Mouse (Mus musculus) bone marrow, adult 2 months (tissue): ENCODE measurements around the gene Esrrg. TPM values are rescaled to one million over a fixed set of nuclear protein-coding genes. Genes with fewer than 3 reads are reported as not detected.

Experiments
- H3K27ac ChIP-seq: fragments of 200-500 bp; 2 replicates; pipeline ENCODE4 v1.5.1; 2012; ENCODE audit warnings: low read depth, mild to moderate bottlenecking, control low read depth, inconsistent platforms, low read length; ENCODE audit not compliant: control insufficient read depth, poor library complexity, insufficient read depth
- H3K4me1 ChIP-seq: fragments of 200-500 bp; 2 replicates; pipeline ENCODE4 v1.6.1; 2011; ENCODE audit warnings: low read length; ENCODE audit not compliant: control insufficient read depth, insufficient read depth
- H3K4me3 ChIP-seq: fragments of 200-500 bp; replicated peaks from 2 replicates; pipeline ENCODE3; 2011; ENCODE audit warnings: mild to moderate bottlenecking, low read depth, low read length, control low read depth; ENCODE audit not compliant: control insufficient read depth
- CTCF ChIP-seq: fragments of 200-500 bp; IDR thresholded peaks from 2 replicates; pipeline ENCODE4 v1.5.1; 2011; ENCODE audit warnings: low read length, control low read depth; ENCODE audit not compliant: control insufficient read depth, insufficient read depth
- POLR2A ChIP-seq: fragments of 200-500 bp; IDR thresholded peaks from 2 replicates; pipeline ENCODE4 v1.6.1; 2011; ENCODE audit warnings: low read depth, mild to moderate bottlenecking, control low read depth, low read length, borderline replicate concordance; ENCODE audit not compliant: control insufficient read depth
- WGBS: fragments of 180-500 bp; shearing (Covaris S2); methylation state at CpG from one replicate; pipeline ENCODE4 v1.1.7; 2018; 5-methylcytosine and 5-hydroxymethylcytosine counted together
- polyA plus RNA-seq: library from polyadenylated mRNA; stranded (reverse); fragments of >200 nt; gene quantifications from 2 replicates; pipeline ENCODE4 v1.2.4, GENCODE M21; 2011; ENCODE audit warnings: low replicate concordance; ENCODE audit not compliant: missing spikeins, insufficient read depth, insufficient read length

Esrrg gene
- polyA plus RNA-seq, 1 experiment, result not detected

DNA sequence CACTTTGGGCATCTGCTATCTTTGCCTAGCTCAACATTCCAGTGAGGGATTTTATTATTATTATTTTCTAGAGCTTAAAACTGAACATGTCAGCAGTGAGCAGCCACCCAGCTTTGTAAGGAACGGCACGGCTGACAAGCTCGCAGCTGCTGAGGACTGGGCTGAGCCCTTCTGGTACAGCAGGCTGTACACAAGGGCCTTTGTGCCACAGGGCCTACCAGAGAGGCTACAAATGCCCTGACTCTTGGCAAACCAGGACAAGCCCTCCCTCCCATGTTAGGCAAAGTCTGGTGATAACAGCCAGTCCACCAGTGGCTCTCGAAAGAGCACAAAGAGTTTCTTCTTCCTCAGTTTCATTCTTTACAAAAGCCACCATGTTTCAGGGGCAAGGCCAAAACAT lies 75.9 kb downstream of the Esrrg start:
- WGBS, result 88% methylated on average over 4 of the region's 4 CpGs

DNA sequence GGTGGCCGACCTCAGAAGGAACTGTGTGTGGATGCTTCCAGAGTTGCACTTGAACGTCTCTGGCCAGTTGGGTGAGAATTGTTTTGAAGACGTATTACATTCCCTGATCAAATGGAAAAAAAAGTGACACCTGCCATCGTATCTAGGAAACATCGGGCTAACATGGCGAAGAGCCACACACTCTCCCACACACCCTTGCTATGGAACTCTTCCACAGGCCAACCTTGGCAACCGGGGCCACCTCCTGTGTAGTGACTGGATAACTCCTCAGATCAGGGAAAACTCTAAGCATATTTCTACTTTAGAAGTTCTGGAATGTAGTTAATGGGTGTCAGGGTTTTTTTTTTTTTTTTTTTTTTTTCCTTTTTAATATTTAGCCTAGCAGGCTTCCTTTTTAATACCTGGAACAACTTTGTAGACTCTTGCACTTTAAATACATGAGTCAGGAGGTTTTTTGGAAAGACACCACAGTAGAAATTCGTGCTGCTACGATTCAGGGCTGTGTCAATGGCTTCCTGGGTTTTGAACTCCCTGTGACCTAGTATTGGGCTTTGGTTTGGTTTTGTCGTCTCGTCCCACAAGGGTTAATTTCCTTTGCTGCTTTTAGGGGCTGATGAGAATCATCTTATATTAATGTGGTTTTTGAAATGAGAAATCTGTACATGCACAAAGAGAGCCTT lies 83.4 kb downstream of the Esrrg start:
- 73% methylated on average over 11 of the region's 11 CpGs for WGBS
- Histone ChIP-seq H3K27ac (no peak overlapping the region), H3K4me1 (no peaks in the 10 kb centered on the region), H3K4me3 (no peak overlapping the region)
- TF ChIP-seq POLR2A (no peak), CTCF (no peak)

More for the DNA sequence above, 75.9 kb downstream of the Esrrg start:
- no peak for TF ChIP-seq POLR2A
- Histone ChIP-seq H3K4me3 (no peak overlapping the region), H3K4me1 (no peaks in the 10 kb centered on the region), H3K27ac (no peak overlapping the region)

DNA sequence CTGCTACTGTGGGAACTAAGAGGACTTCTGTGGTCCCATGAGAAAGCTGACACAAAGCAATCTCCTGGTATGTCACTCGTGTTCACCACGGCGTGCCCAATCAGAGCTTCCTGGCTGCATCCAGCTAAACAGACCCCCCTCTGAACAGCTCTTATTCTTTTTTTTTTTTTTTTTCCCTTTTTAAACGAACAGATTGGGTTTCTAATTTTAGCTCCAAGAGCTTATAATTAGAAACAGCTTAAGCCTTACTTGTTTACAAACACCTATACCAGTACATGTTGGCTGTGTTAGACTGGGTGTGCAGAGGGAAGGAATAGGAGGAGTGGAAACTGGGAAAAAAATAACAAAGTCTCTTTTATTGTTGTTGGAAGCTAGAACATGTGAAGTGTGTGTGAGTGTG lies 86.3 kb downstream of the Esrrg start:
- TF ChIP-seq POLR2A (no peak), CTCF (no peak)
- 69% methylated on average over 4 of the region's 4 CpGs for WGBS

DNA sequence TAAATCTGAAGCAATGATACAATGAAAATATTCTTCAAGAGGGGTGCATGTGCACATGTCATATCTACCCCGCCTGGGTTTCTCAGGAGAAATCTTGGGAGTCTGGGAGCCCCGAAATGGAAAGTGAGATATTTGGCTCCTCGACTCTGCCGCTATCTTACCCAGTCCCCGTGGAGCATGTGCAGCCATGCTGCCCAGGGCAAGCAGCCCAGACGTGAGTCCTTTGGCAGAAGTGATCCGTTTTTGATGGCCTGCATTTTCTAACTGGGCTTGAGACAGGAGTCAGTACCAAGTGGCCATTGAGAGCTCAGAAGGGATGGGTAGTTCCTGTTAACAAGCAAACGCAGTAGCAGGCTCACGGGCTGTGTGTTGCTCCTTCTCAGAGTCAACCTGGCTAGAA lies 89.6 kb downstream of the Esrrg start:
- Histone ChIP-seq H3K27ac (no peak overlapping the region), H3K4me3 (no peak overlapping the region), H3K4me1 (no peaks in the 10 kb centered on the region)
- WGBS, result 78% methylated on average over 9 of the region's 9 CpGs
- TF ChIP-seq POLR2A (no peak), CTCF (no peak)

More for the DNA sequence above, 86.3 kb downstream of the Esrrg start:
- Histone ChIP-seq H3K4me3 (no peak overlapping the region), H3K4me1 (no peaks in the 10 kb centered on the region), H3K27ac (no peak overlapping the region)

DNA sequence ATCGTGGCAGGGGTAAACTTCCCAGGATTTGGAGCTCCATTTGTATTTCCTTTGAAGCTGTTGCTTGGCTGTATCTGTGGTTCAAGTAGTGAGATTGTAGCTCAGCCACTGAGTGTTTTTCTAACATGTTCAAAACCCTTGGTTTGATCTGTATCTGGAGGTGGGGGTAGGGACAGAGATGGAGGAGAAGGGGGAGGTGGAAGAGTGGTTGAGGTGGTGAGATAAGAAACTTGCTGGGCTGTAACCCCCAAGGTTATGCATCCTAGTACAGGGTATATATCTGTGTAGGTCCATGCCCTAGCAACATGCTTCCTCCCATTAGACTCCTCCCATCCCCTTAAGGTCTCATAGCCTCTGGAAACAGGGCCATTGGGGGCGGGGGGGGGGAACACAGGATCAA lies 92.4 kb downstream of the Esrrg start:
- Histone ChIP-seq H3K27ac (no peak overlapping the region), H3K4me3 (no peak overlapping the region), H3K4me1 (no peaks in the 10 kb centered on the region)
- 49% methylated on average over 2 of the region's 2 CpGs for WGBS
- no peak for TF ChIP-seq CTCF
- TF ChIP-seq POLR2A, result no peak

DNA sequence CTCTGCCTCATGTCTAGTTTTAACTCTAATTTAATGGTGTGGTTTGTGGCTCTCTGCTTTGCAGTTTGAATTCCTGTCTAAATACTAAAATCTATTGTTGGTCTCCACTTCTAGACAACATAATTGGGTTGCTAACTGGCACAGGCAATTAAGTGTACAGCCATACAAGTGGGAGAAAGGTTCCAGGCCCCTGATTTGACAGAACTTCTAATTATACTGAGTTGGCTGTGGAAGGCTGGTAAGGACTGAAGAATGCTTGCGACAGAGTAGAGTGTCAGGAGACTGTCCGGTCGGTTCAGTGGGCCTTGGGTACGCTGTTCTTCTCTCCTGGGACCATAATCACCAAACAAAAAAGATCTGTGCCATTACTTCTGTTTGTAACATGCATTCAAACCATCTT lies 96.3 kb downstream of the Esrrg start:
- 76% methylated on average over 4 of the region's 4 CpGs for WGBS
- no peaks in the 10 kb centered on the region for H3K4me1 ChIP-seq
- no peak overlapping the region for H3K4me3 ChIP-seq
- TF ChIP-seq POLR2A, result no peak
- TF ChIP-seq CTCF, result no peak
- H3K27ac ChIP-seq, result no peak overlapping the region

DNA sequence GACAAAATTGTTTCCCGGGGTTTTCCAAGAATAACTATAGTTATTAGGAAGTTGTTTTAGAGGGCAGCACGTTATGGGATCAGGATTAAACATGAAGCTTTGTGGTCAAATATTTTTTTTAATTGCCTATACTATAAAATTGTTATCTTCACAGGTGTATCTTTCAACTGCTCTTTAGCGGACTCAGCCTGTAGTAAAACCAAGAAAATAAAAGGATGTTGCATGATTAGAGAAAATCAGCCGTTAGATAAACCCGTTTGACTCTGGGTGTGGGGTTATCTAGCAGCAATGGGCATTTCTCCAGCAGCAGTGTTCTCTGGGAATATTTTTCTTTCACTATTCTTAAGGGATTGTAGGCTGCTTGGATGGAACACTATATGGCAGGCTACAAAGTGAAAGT lies 96.8 kb downstream of the Esrrg start:
- Histone ChIP-seq H3K27ac (no peak overlapping the region), H3K4me1 (no peaks in the 10 kb centered on the region), H3K4me3 (no peak overlapping the region)
- TF ChIP-seq CTCF, result no peak
- no peak for TF ChIP-seq POLR2A
- WGBS, result 68% methylated on average over 5 of the region's 5 CpGs

DNA sequence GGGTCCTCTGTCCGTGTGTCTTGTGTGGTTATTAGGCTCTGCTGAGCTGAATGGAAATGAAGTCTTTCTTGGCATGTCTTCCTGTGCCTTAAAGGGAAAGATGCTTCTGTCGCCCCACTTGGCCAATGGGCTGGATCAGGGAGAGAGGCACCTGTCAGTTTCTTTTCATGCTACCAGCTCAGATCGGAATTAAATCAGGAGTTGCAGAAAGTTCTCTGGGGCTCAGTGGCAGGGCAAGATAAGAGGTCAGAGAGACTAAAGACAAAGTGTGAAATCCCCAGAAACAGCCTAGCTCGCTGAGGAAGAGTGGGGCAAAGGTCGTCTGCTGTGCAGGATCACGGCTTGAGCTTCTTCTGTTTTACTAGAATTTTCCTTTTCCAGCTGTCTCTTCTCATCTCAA lies 97.5 kb downstream of the Esrrg start:
- no peaks in the 10 kb centered on the region for H3K4me1 ChIP-seq
- H3K27ac ChIP-seq, result no peak overlapping the region
- 79% methylated on average over 6 of the region's 6 CpGs for WGBS
- TF ChIP-seq POLR2A (no peak), CTCF (no peak)
- no peak overlapping the region for H3K4me3 ChIP-seq

DNA sequence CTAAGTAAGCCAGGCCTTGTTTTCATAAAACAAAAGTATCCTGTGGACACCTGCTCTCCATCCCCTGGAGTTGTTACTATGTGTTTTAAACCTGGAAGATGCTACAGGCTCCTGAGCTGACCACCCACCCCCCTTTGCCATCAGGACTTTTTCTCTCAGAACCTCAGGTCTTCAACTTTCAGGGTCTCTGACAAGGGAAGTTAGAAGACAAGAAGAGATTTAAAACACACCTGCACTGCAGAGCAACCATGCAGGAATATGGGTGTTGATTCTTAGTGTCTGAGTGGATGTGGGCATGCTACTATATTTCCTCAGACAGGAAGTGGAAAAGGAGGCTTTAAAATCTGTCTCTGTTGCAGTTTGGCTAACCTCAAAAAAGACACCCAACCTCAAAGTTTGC lies 98.6 kb downstream of the Esrrg start:
- H3K27ac ChIP-seq, result no peak overlapping the region
- TF ChIP-seq CTCF (no peak), POLR2A (no peak)
- no peak overlapping the region for H3K4me3 ChIP-seq
- H3K4me1 ChIP-seq, result no peaks in the 10 kb centered on the region
